Mouse (Mus musculus): ENCODE measurements around the gene Jag2. TPM values are rescaled to one million over a fixed set of nuclear protein-coding genes. Genes with fewer than 3 reads are reported as not detected.

The Jag2 gene
- polyA plus RNA-seq, 1 experiment from 2014 or later = 0.14 TPM

- ATAC-seq = no peak
- Histone ChIP-seq H3K4me3 (ENCODE audit: low read depth, low read length) (no peak overlapping the region), H3K27ac (ENCODE audit: low read depth) (no peak overlapping the region), H3K4me1 (ENCODE audit: insufficient read depth) (peaks cover 32% of the 10 kb centered on the region), H3K9me3 (ENCODE audit: low read length) (no peaks in the 10 kb centered on the region), H3K4me2 (ENCODE audit: low read depth, low read length) (no peak overlapping the region), H3K36me3 (replicated peaks; ENCODE audit: insufficient read depth, low read length) (no peaks in the 10 kb centered on the region), H3K9ac (replicated peaks) (no peak overlapping the region), H3K27me3 (ENCODE audit: insufficient read depth, low read length) (peaks cover 49% of the 10 kb centered on the region)
- TF ChIP-seq EP300 (IDR thresholded peaks at IDR 0.05; ENCODE audit: low read depth) (no peak), CTCF (IDR thresholded peaks at IDR 0.05; ENCODE audit: low read depth) (no peak)
- 81% methylated on average over 10 of the region's 10 CpGs for WGBS (ENCODE audit: insufficient replicate concordance)
- DNase-seq = no peak
Measured at GRCm38 (mm10) chr12:112872991-112873390, 56.6 kb downstream of the Jag2 start.

- DNase-seq = no peak
Measured at GRCm38 (mm10) chr12:112871272-112871671, 58.3 kb downstream of the Jag2 start.

GRCm38 (mm10) chr12:112870775-112871174 is 58.8 kb downstream of the Jag2 start:
- H3K27me3 ChIP-seq (ENCODE audit: insufficient read depth, low read length) = peaks cover 27% of the 10 kb centered on the region
- H3K4me2 ChIP-seq (ENCODE audit: low read depth, low read length) = no peak overlapping the region
- ATAC-seq (no peak), DNase-seq (no peak)
- no peak overlapping the region for H3K4me3 ChIP-seq (ENCODE audit: low read depth, low read length)
- WGBS (ENCODE audit: insufficient replicate concordance) = 44% methylated on average over 13 of the region's 13 CpGs
- no peak overlapping the region for H3K9ac ChIP-seq (replicated peaks)
- peaks cover 21% of the 10 kb centered on the region for H3K4me1 ChIP-seq (ENCODE audit: insufficient read depth)
- H3K9me3 ChIP-seq (ENCODE audit: low read length) = no peaks in the 10 kb centered on the region
- no peak for TF ChIP-seq EP300 (IDR thresholded peaks at IDR 0.05; ENCODE audit: low read depth)
- no peak for TF ChIP-seq CTCF (IDR thresholded peaks at IDR 0.05; ENCODE audit: low read depth)
- H3K27ac ChIP-seq (ENCODE audit: low read depth) = 0 out of 2 replicates have a peak overlapping the region, but pooled peaks have one; percentile 11
- H3K36me3 ChIP-seq (replicated peaks; ENCODE audit: insufficient read depth, low read length) = no peaks in the 10 kb centered on the region

More at GRCm38 (mm10) chr12:112871272-112871671, 58.3 kb downstream of the Jag2 start:
- Histone ChIP-seq H3K9ac (replicated peaks) (no peak overlapping the region), H3K27me3 (ENCODE audit: insufficient read depth, low read length) (peaks cover 32% of the 10 kb centered on the region), H3K4me2 (ENCODE audit: low read depth, low read length) (no peak overlapping the region), H3K27ac (ENCODE audit: low read depth) (no peak overlapping the region), H3K4me1 (ENCODE audit: insufficient read depth) (peaks cover 24% of the 10 kb centered on the region), H3K9me3 (ENCODE audit: low read length) (no peaks in the 10 kb centered on the region), H3K4me3 (ENCODE audit: low read depth, low read length) (no peak overlapping the region), H3K36me3 (replicated peaks; ENCODE audit: insufficient read depth, low read length) (no peaks in the 10 kb centered on the region)
- TF ChIP-seq CTCF (IDR thresholded peaks at IDR 0.05; ENCODE audit: low read depth) = no peak
- TF ChIP-seq EP300 (IDR thresholded peaks at IDR 0.05; ENCODE audit: low read depth) = no peak
- 67% methylated on average over 2 of the region's 2 CpGs for WGBS (ENCODE audit: insufficient replicate concordance)
- ATAC-seq = no peak

- no peaks in the 10 kb centered on the region for H3K36me3 ChIP-seq (replicated peaks; ENCODE audit: insufficient read depth, low read length)
- WGBS (ENCODE audit: insufficient replicate concordance) = 7% methylated on average over 16 of the region's 16 CpGs
- peaks cover 17% of the 10 kb centered on the region for H3K27me3 ChIP-seq (ENCODE audit: insufficient read depth, low read length)
- H3K4me1 ChIP-seq (ENCODE audit: insufficient read depth) = peaks cover 21% of the 10 kb centered on the region
- no peak overlapping the region for H3K4me2 ChIP-seq (ENCODE audit: low read depth, low read length)
- TF ChIP-seq CTCF (IDR thresholded peaks at IDR 0.05; ENCODE audit: low read depth) = no peak
- DNase-seq (no peak), ATAC-seq (no peak)
- H3K27ac ChIP-seq (ENCODE audit: low read depth) = no peak overlapping the region
- no peaks in the 10 kb centered on the region for H3K9me3 ChIP-seq (ENCODE audit: low read length)
- no peak overlapping the region for H3K9ac ChIP-seq (replicated peaks)
- H3K4me3 ChIP-seq (ENCODE audit: low read depth, low read length) = no peak overlapping the region
Measured at GRCm38 (mm10) chr12:112869783-112870204, 59.8 kb downstream of the Jag2 start.

GRCm38 (mm10) chr12:112868178-112869087 is 61.1 kb downstream of the Jag2 start, which contains the start of gene Gpr132:
Gene Gpr132 (minus strand): TSS chr12:112868228.
- Histone ChIP-seq H3K4me3 (ENCODE audit: low read depth, low read length) (no peak within 1 kb of the TSS), H3K27me3 (ENCODE audit: insufficient read depth, low read length) (peaks cover 6% of the 10 kb centered on the region), H3K9ac (replicated peaks) (no peak within 1 kb of the TSS), H3K9me3 (ENCODE audit: low read length) (no peaks in the 10 kb centered on the region), H3K36me3 (replicated peaks; ENCODE audit: insufficient read depth, low read length) (no peaks in the 10 kb centered on the region), H3K4me2 (ENCODE audit: low read depth, low read length) (no peak within 1 kb of the TSS), H3K4me1 (ENCODE audit: insufficient read depth) (peaks cover 18% of the 10 kb centered on the region), H3K27ac (ENCODE audit: low read depth) (peak within 1 kb of the TSS; percentile 29; the same call in 1 of the 2 replicates)
- no peak for TF ChIP-seq CTCF (IDR thresholded peaks at IDR 0.05; ENCODE audit: low read depth)
- TF ChIP-seq EP300 (IDR thresholded peaks at IDR 0.05; ENCODE audit: low read depth) = no peak
- DNase-seq = no peak
- 51% methylated on average over 13 of the region's 13 CpGs for WGBS (ENCODE audit: insufficient replicate concordance)
- 0 out of 2 replicates have a peak, but pooled peaks have one; percentile 6 for ATAC-seq

GRCm38 (mm10) chr12:112867106-112867674 is 62.4 kb downstream of the Jag2 start:
- H3K27ac ChIP-seq (ENCODE audit: low read depth) = peak overlapping the region; percentile 29; the same call in 1 of the 2 replicates
- TF ChIP-seq CTCF (IDR thresholded peaks at IDR 0.05; ENCODE audit: low read depth) (no peak), EP300 (IDR thresholded peaks at IDR 0.05; ENCODE audit: low read depth) (no peak)
- H3K4me2 ChIP-seq (ENCODE audit: low read depth, low read length) = no peak overlapping the region
- H3K4me3 ChIP-seq (ENCODE audit: low read depth, low read length) = no peak overlapping the region
- H3K27me3 ChIP-seq (ENCODE audit: insufficient read depth, low read length) = peaks cover 6% of the 10 kb centered on the region
- H3K4me1 ChIP-seq (ENCODE audit: insufficient read depth) = peaks cover 16% of the 10 kb centered on the region
- no peaks in the 10 kb centered on the region for H3K36me3 ChIP-seq (replicated peaks; ENCODE audit: insufficient read depth, low read length)
- no peak overlapping the region for H3K9ac ChIP-seq (replicated peaks)
- WGBS (ENCODE audit: insufficient replicate concordance) = 44% methylated on average over 7 of the region's 7 CpGs
- DNase-seq (no peak), ATAC-seq (peak; percentile 34; the same call in 1 of the 2 replicates)
- H3K9me3 ChIP-seq (ENCODE audit: low read length) = no peaks in the 10 kb centered on the region

Data from liver, postnatal 0 days (tissue).